Mouse (Mus musculus) kidney, embryonic 15.5 days (tissue): ENCODE results near the gene Sptlc2. TPM values are rescaled to one million over a fixed set of nuclear protein-coding genes. Genes with fewer than 3 reads are reported as not detected.
"Not testable (repeated sequence)": the region's sequence is repeated elsewhere in the genome, so short reads cannot be mapped to it uniquely, and the experiment has no call there.

Source experiments
- ATAC-seq: fragments of 200-750 bp; cut with Nextera tagmentation; replicated peaks from 2 replicates; pipeline ENCODE4 v1.8.0; 2017; ENCODE audit warnings: moderate TSS enrichment; ENCODE audit not compliant: low FRiP score
- H3K27ac ChIP-seq: fragments of 300-500 bp; sonication (generic); 2 replicates; pipeline ENCODE4 v1.5.1; 2015; ENCODE audit warnings: mild to moderate bottlenecking, inconsistent platforms
- H3K27me3 ChIP-seq: fragments of 300-500 bp; sonication (generic); 2 replicates; pipeline ENCODE4 v1.6.1; 2015; ENCODE audit warnings: inconsistent platforms
- H3K36me3 ChIP-seq: fragments of 300-500 bp; sonication (generic); 2 replicates; pipeline ENCODE4 v1.6.1; 2015; ENCODE audit warnings: inconsistent platforms
- H3K4me1 ChIP-seq: fragments of 300-500 bp; sonication (generic); 2 replicates; pipeline ENCODE4 v1.6.1; 2015; ENCODE audit warnings: inconsistent platforms
- H3K4me2 ChIP-seq: fragments of 300-500 bp; sonication (generic); 2 replicates; pipeline ENCODE4 v1.6.1; 2015; ENCODE audit warnings: moderate library complexity, mild to moderate bottlenecking, inconsistent platforms
- H3K4me3 ChIP-seq: fragments of 300-500 bp; sonication (generic); replicated peaks from 2 replicates; pipeline ENCODE4 v1.5.1; 2015; ENCODE audit warnings: mild to moderate bottlenecking, inconsistent platforms
- H3K9ac ChIP-seq: fragments of 300-500 bp; sonication (generic); 2 replicates; pipeline ENCODE4 v1.6.1; 2015; ENCODE audit warnings: mild to moderate bottlenecking, inconsistent platforms
- H3K9me3 ChIP-seq: fragments of 300-500 bp; sonication (generic); replicated peaks from 2 replicates; pipeline ENCODE4 v1.6.1; 2016; ENCODE audit warnings: inconsistent platforms
- WGBS: fragments of 180-500 bp; shearing (Covaris S2); methylation state at CpG from one replicate; pipeline ENCODE4 v1.1.7; 2015; ENCODE audit warnings: mixed read lengths; 5-methylcytosine and 5-hydroxymethylcytosine counted together
- polyA plus RNA-seq: library from polyadenylated mRNA; unstranded; fragments of >200 nt; fragmentation: Nextera tagmentation; extraction: Ambion mirVana; gene quantifications from 2 replicates; pipeline ENCODE4 v1.2.1, GENCODE M21; 2015

Gene Sptlc2
- polyA plus RNA-seq, 1 experiment from 2014 or later = 75.4 TPM

DNA sequence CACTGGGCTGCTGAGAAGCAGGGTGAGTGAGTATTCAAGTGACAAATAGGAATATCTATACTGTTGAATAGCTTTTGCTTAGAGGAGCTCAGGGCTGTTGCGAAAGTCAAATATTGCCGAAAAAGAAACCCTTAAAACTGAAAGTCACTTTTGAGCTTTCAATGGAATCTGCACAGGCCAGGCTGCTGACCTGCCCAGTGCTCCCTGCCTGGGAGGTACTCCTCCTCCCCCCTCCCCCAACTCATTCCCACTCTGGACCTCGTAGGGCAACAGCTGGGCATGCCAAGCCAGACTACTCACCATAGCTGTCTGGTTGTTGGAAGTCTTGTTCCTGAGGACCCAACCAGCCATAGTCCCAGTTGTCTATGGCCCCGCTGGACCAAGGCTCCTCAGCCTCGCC is 103.4 kb downstream of the Sptlc2 start:
- Histone ChIP-seq H3K36me3 (no peaks in the 10 kb centered on the region), H3K4me3 (no peak overlapping the region), H3K9me3 (no peaks in the 10 kb centered on the region), H3K4me1 (peaks cover 5% of the 10 kb centered on the region), H3K27me3 (no peaks in the 10 kb centered on the region), H3K27ac (no peak overlapping the region), H3K4me2 (no peak overlapping the region), H3K9ac (no peak overlapping the region)
- WGBS = 81% methylated on average over 5 of the region's 5 CpGs
- ATAC-seq = no peak

DNA sequence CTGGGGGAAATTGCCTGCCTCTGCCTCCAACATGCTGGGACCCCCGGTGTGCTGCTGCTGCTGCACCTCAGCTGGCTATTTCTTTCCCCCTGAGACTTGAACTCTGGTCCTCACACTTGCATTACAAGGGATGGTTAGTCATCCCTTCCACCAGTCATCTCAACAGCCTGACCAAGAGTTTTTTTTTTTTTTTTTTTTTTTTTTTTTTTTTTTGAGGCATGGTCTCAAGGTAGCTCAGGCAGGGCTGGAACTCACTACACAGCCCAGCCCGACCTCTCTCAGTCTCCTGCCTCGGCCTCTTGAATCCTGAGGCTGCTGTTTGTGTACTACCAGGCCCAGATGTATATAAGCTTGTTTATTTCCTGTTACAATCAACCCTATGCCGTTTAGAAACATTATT is 103.9 kb downstream of the Sptlc2 start:
- 81% methylated on average over 4 of the region's 4 CpGs for WGBS
- Histone ChIP-seq H3K4me1 (peaks cover 9% of the 10 kb centered on the region), H3K4me2 (no peak overlapping the region), H3K36me3 (no peaks in the 10 kb centered on the region), H3K9ac (no peak overlapping the region), H3K27me3 (no peaks in the 10 kb centered on the region), H3K27ac (no peak overlapping the region), H3K9me3 (no peaks in the 10 kb centered on the region), H3K4me3 (no peak overlapping the region)
- no peak for ATAC-seq

DNA sequence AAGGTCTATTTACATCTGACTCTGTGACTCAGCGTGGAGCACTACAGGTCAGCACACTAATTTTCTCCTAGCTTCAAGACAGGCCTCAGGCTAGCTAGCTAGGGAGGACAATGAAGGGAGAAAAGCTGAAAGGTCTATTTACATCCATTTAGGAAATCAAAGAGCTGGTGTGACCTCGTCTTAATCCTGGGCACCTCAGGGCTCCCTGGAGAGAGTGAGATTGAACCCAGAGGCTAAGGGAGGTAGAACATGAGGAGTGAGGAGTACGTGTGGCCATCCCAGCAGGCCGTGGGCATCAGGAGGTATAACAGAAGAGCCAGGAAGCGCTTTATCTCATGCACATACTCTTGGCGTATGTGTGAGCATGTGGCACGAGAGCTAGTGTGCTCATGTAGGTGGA is 104.4 kb downstream of the Sptlc2 start:
- no peak overlapping the region for H3K27ac ChIP-seq
- peaks cover 15% of the 10 kb centered on the region for H3K4me1 ChIP-seq
- no peak overlapping the region for H3K4me3 ChIP-seq
- H3K27me3 ChIP-seq = no peaks in the 10 kb centered on the region
- no peak overlapping the region for H3K4me2 ChIP-seq
- H3K9me3 ChIP-seq = no peaks in the 10 kb centered on the region
- no peaks in the 10 kb centered on the region for H3K36me3 ChIP-seq
- no peak overlapping the region for H3K9ac ChIP-seq
- ATAC-seq = no peak
- 72% methylated on average over 7 of the region's 7 CpGs for WGBS

DNA sequence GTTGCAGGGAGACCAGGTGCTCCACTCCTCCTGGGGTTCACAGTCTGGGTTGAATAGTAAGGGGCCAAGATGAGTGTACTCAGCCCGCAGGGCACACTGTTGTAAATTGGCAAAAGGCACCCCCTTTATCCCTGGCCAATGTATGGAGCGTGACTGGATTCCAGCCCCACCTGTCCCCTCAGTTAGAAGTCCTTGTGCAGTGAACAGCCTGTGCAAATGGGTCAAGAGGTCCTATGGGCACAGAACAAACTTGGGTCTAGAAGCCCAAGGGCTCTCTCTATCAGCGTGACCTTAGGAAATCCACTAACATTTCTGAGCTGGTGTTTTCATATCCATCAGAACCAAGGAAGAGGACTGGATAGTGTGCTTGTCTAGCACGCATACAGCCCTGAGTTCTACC is 105.4 kb downstream of the Sptlc2 start:
- no peaks in the 10 kb centered on the region for H3K9me3 ChIP-seq
- no peak for ATAC-seq
- WGBS = 95% methylated on average over 4 of the region's 4 CpGs
- H3K4me2 ChIP-seq = no peak overlapping the region
- H3K27ac ChIP-seq = no peak overlapping the region
- H3K27me3 ChIP-seq = no peaks in the 10 kb centered on the region
- H3K36me3 ChIP-seq = no peaks in the 10 kb centered on the region
- no peak overlapping the region for H3K9ac ChIP-seq
- H3K4me3 ChIP-seq = no peak overlapping the region
- H3K4me1 ChIP-seq = peaks cover 23% of the 10 kb centered on the region

DNA sequence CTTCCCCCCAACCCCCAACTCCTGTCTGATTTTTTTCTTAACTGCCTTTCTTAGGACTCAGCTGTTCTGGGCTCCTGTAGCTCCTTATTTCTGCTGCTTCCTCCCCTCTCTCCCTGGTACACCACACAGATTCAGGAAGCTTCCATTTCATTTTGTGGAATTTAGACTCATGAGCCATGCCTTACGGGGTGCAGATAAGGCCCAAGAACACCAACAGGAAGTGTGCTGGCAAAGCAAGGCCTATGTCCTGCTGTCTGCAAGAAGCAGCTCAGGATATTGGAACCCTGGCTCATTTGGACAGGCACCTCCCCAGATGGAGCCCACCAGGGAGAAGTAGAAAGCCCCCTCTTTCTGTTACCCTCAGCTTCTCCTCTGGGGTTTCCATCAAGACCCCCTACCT is 106.4 kb downstream of the Sptlc2 start:
- Histone ChIP-seq H3K27me3 (no peaks in the 10 kb centered on the region), H3K27ac (no peak overlapping the region), H3K36me3 (0 out of 2 replicates have a peak, but pooled peaks cover 2% of the 10 kb centered on the region), H3K9ac (no peak overlapping the region), H3K4me1 (peaks cover 23% of the 10 kb centered on the region), H3K4me3 (no peak overlapping the region), H3K9me3 (no peaks in the 10 kb centered on the region), H3K4me2 (no peak overlapping the region)
- ATAC-seq = no peak
- WGBS = 67% methylated on average over 1 of the region's 1 CpGs

DNA sequence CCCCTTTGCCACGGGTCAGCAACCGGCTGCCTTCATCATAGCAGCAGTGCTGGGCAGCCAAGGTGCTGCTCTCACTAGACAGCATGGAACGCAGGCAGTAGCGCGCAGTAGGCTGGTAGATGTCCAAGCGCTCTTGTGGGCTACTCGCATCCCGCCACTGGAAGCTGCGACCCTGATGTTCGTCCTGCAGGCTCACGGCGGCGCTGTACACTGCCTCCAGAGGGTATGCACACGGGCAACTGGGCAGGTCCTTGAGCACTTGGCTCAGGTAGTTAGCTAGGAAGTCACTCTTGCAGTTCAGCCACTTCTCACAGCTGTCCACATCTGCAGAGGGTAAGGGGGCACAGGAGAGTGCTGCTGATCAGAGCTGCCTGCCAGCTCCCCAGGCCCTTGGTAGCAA is 108.3 kb downstream of the Sptlc2 start:
- Histone ChIP-seq H3K27me3 (no peaks in the 10 kb centered on the region), H3K36me3 (peaks cover 21% of the 10 kb centered on the region), H3K9me3 (no peaks in the 10 kb centered on the region), H3K4me2 (no peak overlapping the region), H3K4me3 (no peak overlapping the region), H3K9ac (no peak overlapping the region), H3K4me1 (peaks cover 23% of the 10 kb centered on the region), H3K27ac (no peak overlapping the region)
- peak; percentile 29 for ATAC-seq
- 51% methylated on average over 14 of the region's 14 CpGs for WGBS

DNA sequence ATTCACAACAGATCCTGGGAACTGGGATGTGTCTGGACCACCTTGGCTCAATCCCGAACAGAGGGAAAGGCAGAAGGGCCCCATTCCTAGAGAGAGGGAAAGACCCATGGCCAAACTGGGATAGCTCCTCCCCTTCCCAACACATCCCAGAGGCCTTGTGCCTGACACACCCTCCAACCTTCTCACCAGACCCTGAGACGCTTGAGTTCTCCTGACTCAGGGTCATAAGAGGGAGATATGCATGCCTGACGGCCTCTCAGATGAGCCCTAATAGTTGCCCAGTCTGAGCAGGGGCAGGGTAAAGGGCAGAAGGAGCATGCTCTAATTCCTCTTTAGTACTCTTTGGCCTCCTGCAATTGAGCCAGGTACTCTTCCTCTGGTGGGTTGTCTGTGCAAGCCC is 108.8 kb downstream of the Sptlc2 start:
- H3K27me3 ChIP-seq = no peaks in the 10 kb centered on the region
- no peak overlapping the region for H3K27ac ChIP-seq
- no peaks in the 10 kb centered on the region for H3K9me3 ChIP-seq
- H3K4me2 ChIP-seq = no peak overlapping the region
- H3K9ac ChIP-seq = no peak overlapping the region
- peaks cover 26% of the 10 kb centered on the region for H3K36me3 ChIP-seq
- WGBS = 38% methylated on average over 3 of the region's 3 CpGs
- peaks cover 23% of the 10 kb centered on the region for H3K4me1 ChIP-seq
- ATAC-seq = peak; percentile 47
- no peak overlapping the region for H3K4me3 ChIP-seq

DNA sequence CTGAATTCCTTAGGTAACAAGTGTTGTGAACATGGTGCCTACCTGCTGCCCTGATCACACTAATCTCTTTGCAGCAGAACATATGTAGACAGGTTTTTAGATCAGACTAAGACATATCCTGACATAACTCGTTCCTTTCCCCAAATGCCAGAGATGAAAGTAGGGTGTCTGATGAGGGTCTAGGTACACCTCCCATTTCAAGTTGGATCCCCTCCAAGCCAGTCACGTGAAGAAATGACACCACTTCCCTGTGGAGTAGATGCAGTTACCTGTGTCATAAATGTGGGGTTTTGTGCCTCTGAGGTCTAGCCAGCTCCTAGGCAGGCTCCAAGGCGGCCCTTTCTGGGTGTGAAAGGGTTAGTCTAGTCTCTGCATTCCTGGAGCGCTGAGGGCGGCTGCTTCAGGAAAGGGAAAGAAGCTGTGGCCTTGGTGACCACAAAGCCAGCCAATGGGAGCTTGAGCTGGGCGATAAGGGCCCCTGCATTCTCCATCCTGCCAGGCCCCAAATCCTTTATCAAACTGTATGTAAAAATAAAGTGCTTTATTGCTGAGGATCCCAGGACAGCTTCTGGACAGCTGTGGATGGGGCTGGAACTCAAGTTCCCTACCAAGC is 109.9 kb downstream of the Sptlc2 start:
- Histone ChIP-seq H3K4me1 (peaks cover 23% of the 10 kb centered on the region), H3K4me3 (no peak overlapping the region), H3K27me3 (no peaks in the 10 kb centered on the region), H3K4me2 (peak overlapping the region; percentile 25; the same call in 1 of the 2 replicates), H3K27ac (peak overlapping the region; percentile 37; the same call in 1 of the 2 replicates), H3K9ac (no peak overlapping the region), H3K9me3 (no peaks in the 10 kb centered on the region), H3K36me3 (peaks cover 38% of the 10 kb centered on the region)
- 0 out of 2 replicates have a peak, but pooled peaks have one; percentile 52 for ATAC-seq
- WGBS = 15% methylated on average over 6 of the region's 6 CpGs

DNA sequence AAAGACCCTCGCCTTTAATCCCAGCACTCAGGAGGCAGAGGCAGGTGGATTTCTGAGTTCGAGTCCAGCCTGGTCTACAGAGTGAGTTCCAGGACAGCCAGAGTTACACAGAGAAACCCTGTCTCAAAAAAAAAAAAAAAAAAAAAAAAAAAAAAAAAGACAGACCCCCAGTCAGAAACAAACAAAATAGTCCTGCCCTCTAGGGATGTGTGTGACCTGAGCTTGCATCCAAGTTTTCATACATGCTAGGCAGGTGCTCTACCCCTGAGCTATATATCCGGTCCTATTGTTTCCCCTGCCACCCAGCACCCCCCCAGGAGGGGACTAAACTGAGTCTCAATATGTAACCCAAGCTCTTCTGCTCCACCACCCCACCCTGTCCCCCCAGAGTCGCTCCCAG is 110.9 kb downstream of the Sptlc2 start:
- WGBS = 93% methylated on average over 4 of the region's 4 CpGs
- not testable (repeated sequence) for ATAC-seq, H3K27me3 ChIP-seq, H3K9ac ChIP-seq, H3K27ac ChIP-seq, H3K9me3 ChIP-seq, H3K4me2 ChIP-seq, H3K4me3 ChIP-seq
- H3K4me1 ChIP-seq = peaks cover 23% of the 10 kb centered on the region
- H3K36me3 ChIP-seq = peaks cover 47% of the 10 kb centered on the region

DNA sequence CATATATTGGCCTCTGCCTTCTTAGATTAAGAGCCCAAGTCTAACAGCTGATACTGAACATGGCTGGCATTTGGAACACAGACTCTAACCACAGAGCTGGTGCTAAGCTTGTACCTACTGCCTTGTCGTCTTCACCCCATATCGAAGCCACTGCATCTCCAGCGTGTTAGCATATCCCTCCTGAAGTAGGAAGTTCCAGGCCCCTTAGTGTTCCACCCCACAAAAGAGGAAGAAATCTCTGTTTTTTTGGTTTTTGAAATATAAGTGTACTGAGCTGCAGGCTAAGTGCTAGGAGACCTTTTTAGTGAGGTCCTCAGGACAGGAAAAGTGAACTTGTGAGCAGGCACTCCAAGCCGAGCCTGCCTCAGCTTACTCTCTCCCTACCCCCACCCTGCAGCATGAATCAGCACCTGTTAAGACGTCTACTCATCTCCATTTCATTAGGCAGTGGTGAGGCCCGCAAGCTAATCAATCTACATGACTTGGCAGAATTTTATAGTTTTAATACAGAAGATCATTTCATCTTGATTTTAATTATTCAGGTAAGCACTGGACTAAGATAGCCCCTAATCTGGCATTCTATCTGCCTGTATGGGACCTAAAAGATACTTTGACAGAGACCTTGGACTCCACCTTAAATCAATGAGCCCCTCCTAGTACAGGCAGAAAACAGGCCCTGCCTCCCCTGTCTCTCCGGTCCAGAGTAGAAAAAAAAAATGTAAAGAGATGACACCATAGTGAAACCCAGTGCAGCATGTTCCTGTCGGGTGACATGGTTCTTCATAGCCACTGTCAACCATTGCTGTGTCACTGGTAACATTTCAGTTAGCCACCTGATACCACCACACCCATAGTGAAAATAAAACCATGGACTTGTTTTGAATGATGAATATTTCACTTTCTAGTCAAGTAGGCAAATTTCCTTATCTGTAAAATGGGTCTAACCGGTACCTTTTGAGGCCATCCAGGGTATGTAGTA is 113.0 kb downstream of the Sptlc2 start:
- no peak for ATAC-seq
- Histone ChIP-seq H3K9ac (no peak overlapping the region), H3K27me3 (no peaks in the 10 kb centered on the region), H3K4me2 (no peak overlapping the region), H3K27ac (no peak overlapping the region), H3K9me3 (no peaks in the 10 kb centered on the region), H3K4me3 (no peak overlapping the region), H3K36me3 (peaks cover 69% of the 10 kb centered on the region), H3K4me1 (peaks cover 22% of the 10 kb centered on the region)
- 86% methylated on average over 9 of the region's 9 CpGs for WGBS

DNA sequence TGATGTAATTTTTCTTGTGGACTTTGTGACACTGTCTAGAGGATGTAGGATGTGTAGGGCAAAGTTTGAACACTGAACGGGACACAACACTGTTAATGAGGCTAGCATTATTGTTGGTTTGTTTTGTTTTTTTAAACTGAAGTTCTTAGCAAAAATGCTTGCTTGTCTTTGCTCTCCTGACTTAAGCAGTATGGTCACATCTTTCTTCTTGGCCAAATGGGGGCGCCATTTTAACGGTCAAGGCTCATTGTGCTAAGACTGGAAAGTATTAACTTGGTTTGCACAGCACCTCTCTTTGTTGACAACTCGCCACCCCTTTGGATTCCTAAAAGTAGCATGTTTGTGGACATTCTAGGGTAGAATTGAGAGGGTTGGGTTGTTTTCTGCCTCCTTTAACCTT is 120.5 kb downstream of the Sptlc2 start:
- ATAC-seq = no peak
- peaks cover 57% of the 10 kb centered on the region for H3K36me3 ChIP-seq
- H3K27me3 ChIP-seq = no peaks in the 10 kb centered on the region
- H3K4me1 ChIP-seq = peaks cover 17% of the 10 kb centered on the region
- H3K4me2 ChIP-seq = peak overlapping the region; percentile 79
- no peaks in the 10 kb centered on the region for H3K9me3 ChIP-seq
- peak overlapping the region; percentile 84 for H3K9ac ChIP-seq
- no peak overlapping the region for H3K27ac ChIP-seq
- 29% methylated on average over 4 of the region's 4 CpGs for WGBS
- peak overlapping the region; percentile 76 for H3K4me3 ChIP-seq

DNA sequence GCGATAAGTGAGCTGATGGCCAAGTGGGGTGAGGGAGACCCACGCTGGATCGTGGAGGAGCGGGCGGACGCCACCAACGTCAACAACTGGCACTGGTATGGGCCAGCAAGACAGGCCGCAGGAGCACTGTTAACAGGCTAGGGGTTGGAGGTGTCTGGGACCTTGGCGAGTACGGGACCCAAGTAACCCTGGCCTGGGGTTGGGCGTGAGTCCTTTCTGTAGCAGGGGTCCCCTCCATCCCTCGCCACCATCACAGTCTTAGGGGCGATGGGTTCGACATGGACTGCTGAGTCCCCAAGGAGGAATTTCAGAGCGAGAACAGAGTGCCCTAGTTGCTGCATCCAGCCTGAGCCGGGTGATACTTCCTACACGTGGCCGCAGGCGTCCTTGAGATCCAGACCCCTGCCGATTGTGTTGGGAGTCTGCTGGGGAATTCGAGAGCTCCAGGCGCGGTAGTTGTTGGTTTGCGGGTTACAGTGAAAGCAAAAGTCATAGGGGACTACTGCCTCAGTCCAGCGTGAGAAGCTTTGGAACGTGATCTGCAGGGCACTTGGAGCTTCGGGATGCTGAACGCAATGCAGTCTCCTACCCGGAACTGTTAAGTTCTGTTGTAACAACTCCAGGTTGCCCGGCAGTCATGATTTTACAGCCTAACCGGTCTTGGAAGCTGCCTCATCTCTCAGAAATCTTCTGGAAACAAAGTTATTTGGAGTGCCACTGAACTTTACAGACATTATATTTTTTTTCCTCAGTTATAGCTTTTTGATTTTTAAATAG is 121.1 kb downstream of the Sptlc2 start:
- Histone ChIP-seq H3K9me3 (no peaks in the 10 kb centered on the region), H3K4me1 (peaks cover 17% of the 10 kb centered on the region), H3K9ac (peak overlapping the region; percentile 84), H3K27me3 (no peaks in the 10 kb centered on the region), H3K36me3 (peaks cover 55% of the 10 kb centered on the region), H3K4me2 (peak overlapping the region; percentile 79), H3K4me3 (peak overlapping the region; percentile 76), H3K27ac (peak overlapping the region; percentile 94)
- under 1% methylated on average over 31 of the region's 31 CpGs for WGBS
- peak; percentile 72 for ATAC-seq
